Mouse (Mus musculus): Measurements from ENCODE around the gene Prkd3.

Prkd3 gene

GRCm38 (mm10) chr17:79020208-79020983 lies at the start of gene Prkd3:
Gene Prkd3 (minus strand): TSS chr17:79020816.
- peak in 1 of 2 experiments; percentile 18 for DNase-seq (ENCODE audit: low read depth in 1 of 2, low spot score in 2 of 2)

GRCm38 (mm10) chr17:79069766-79070480 lies 49.3 kb upstream of the Prkd3 start:
- DNase-seq (ENCODE audit: low read depth in 1 of 2, low spot score in 2 of 2), result no peak

GRCm38 (mm10) chr17:79069019-79069418 lies 48.4 kb upstream of the Prkd3 start:
- no peak for DNase-seq (ENCODE audit: low read depth in 1 of 2, low spot score in 2 of 2)

- DNase-seq (ENCODE audit: low read depth in 1 of 2, low spot score in 2 of 2), result no peak
Measured at GRCm38 (mm10) chr17:79068581-79068980, 48.0 kb upstream of the Prkd3 start.

GRCm38 (mm10) chr17:79064250-79064649 lies 43.6 kb upstream of the Prkd3 start:
- no peak for DNase-seq (ENCODE audit: low read depth in 1 of 2, low spot score in 2 of 2)

- no peak for DNase-seq (ENCODE audit: low read depth in 1 of 2, low spot score in 2 of 2)
Measured at GRCm38 (mm10) chr17:79060221-79060620, 39.6 kb upstream of the Prkd3 start.

GRCm38 (mm10) chr17:79058271-79058670 lies 37.7 kb upstream of the Prkd3 start:
- DNase-seq (ENCODE audit: low read depth in 1 of 2, low spot score in 2 of 2), result no peak

- peak; percentile 26 to 31 for DNase-seq (ENCODE audit: low read depth in 1 of 2, low spot score in 2 of 2)
Measured at GRCm38 (mm10) chr17:79052088-79052812, 31.6 kb upstream of the Prkd3 start.

GRCm38 (mm10) chr17:79051606-79052005 lies 31.0 kb upstream of the Prkd3 start, which contains the start of gene Qpct:
Gene Qpct (plus strand): TSS chr17:79051906.
- no peak for DNase-seq (ENCODE audit: low read depth in 1 of 2, low spot score in 2 of 2)

GRCm38 (mm10) chr17:79043705-79044104 lies 23.1 kb upstream of the Prkd3 start:
- no peak for DNase-seq (ENCODE audit: low read depth in 1 of 2, low spot score in 2 of 2)

GRCm38 (mm10) chr17:79039660-79040059 lies 19.0 kb upstream of the Prkd3 start:
- no peak for DNase-seq (ENCODE audit: low read depth in 1 of 2, low spot score in 2 of 2)

GRCm38 (mm10) chr17:79032782-79033181 lies 12.2 kb upstream of the Prkd3 start:
- no peak for DNase-seq (ENCODE audit: low read depth in 1 of 2, low spot score in 2 of 2)

GRCm38 (mm10) chr17:79031569-79031968 lies 11.0 kb upstream of the Prkd3 start:
- no peak for DNase-seq (ENCODE audit: low read depth in 1 of 2, low spot score in 2 of 2)

- no peak for DNase-seq (ENCODE audit: low read depth in 1 of 2, low spot score in 2 of 2)
Measured at GRCm38 (mm10) chr17:79029226-79029625, 8.6 kb upstream of the Prkd3 start.

- DNase-seq (ENCODE audit: low read depth in 1 of 2, low spot score in 2 of 2), result no peak
Measured at GRCm38 (mm10) chr17:79024544-79024943, 3.9 kb upstream of the Prkd3 start.

- DNase-seq (ENCODE audit: low read depth in 1 of 2, low spot score in 2 of 2), result no peak
Measured at GRCm38 (mm10) chr17:79022746-79023145, 2.1 kb upstream of the Prkd3 start.

GRCm38 (mm10) chr17:79020984-79021335 lies 344 bp upstream of the Prkd3 start:
- DNase-seq (ENCODE audit: low read depth in 1 of 2, low spot score in 2 of 2), result no peak

GRCm38 (mm10) chr17:79019726-79020207 lies 849 bp downstream of the Prkd3 start:
- no peak for DNase-seq (ENCODE audit: low read depth in 1 of 2, low spot score in 2 of 2)

- no peak for DNase-seq (ENCODE audit: low read depth in 1 of 2, low spot score in 2 of 2)
Measured at GRCm38 (mm10) chr17:79018422-79018821, 2.2 kb downstream of the Prkd3 start.

- DNase-seq (ENCODE audit: low read depth in 1 of 2, low spot score in 2 of 2), result no peak
Measured at GRCm38 (mm10) chr17:79015831-79016230, 4.8 kb downstream of the Prkd3 start.

- DNase-seq (ENCODE audit: low read depth in 1 of 2, low spot score in 2 of 2), result no peak
Measured at GRCm38 (mm10) chr17:79014911-79015685, 5.5 kb downstream of the Prkd3 start.
